In the genomic region with DNA sequence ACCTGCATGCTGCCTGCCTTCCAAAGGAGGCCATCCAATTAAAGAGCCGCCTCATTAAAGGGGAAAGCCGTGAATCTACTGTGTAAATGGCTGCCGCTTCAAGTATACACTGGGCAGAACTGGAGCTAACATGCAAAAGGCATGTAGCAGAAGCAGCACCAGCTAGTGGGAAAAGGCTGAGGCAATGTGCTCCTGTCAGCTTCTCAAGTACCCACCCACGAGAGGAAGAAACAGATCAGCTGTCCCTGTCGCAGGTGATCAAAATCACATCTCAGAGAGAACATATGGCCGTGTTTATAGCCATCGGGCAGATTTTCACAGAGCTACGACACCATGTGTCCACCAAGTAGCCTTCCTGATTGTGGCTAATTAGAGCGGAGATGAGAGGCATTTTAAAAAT, we compare ENCODE assay signal across 14 mouse cellular contexts.
A peak's percentile ranks its signal among the peaks of the same experiment; 100 is the strongest.
DNase-seq lines count a peak whose midpoint lies in the region; ATAC-seq lines count a peak whose summit lies in the region.
"Had no signal": no experiment of that assay in that cellular context is flagged by ENCODE, and none has a peak within 500 bp of the region (broad histone marks: within the 10 kb centered on the region; RNA-seq: fewer than 3 reads in every experiment).

No protein-coding gene starts in this region.

- no peak overlapping the region for H3K4me3 ChIP-seq in forebrain, embryonic 11.5 days (ENCODE audit: low read depth, low read length)
- H3K4me3 ChIP-seq in forebrain, embryonic 10.5 days = no peak overlapping the region
- no peak overlapping the region for H3K4me3 ChIP-seq in hindbrain, embryonic 16.5 days (ENCODE audit: low read length)
- H3K4me3 ChIP-seq: embryonic facial prominence, embryonic 12.5 days had no signal

- H3K9ac ChIP-seq in forebrain, embryonic 11.5 days (ENCODE audit: low read length) = no peak overlapping the region
- H3K9ac ChIP-seq in hindbrain, embryonic 16.5 days (ENCODE audit: low read depth, low read length) = no peak overlapping the region
- H3K9ac ChIP-seq: embryonic facial prominence, embryonic 12.5 days had no signal

- no peaks in the 10 kb centered on the region for H3K27me3 ChIP-seq in forebrain, embryonic 11.5 days (ENCODE audit: control insufficient read depth, insufficient read depth, low read length)
- no peaks in the 10 kb centered on the region for H3K27me3 ChIP-seq in forebrain, embryonic 10.5 days (ENCODE audit: poor library complexity, severe bottlenecking)
- no peaks in the 10 kb centered on the region for H3K27me3 ChIP-seq in hindbrain, embryonic 16.5 days (replicated peaks; ENCODE audit: control insufficient read depth, insufficient read depth, low read length)
- H3K27me3 ChIP-seq: embryonic facial prominence, embryonic 12.5 days had no signal

- no peaks in the 10 kb centered on the region for H3K9me3 ChIP-seq in forebrain, embryonic 11.5 days (ENCODE audit: control insufficient read depth, low read length)
- H3K9me3 ChIP-seq in forebrain, embryonic 10.5 days = no peaks in the 10 kb centered on the region
- no peaks in the 10 kb centered on the region for H3K9me3 ChIP-seq in hindbrain, embryonic 16.5 days (ENCODE audit: control insufficient read depth, low read length)
- H3K9me3 ChIP-seq: embryonic facial prominence, embryonic 12.5 days had no signal

- no peaks in the 10 kb centered on the region for H3K4me1 ChIP-seq in forebrain, embryonic 11.5 days (replicated peaks; ENCODE audit: control insufficient read depth, insufficient read depth, low read length)
- peaks cover 17% of the 10 kb centered on the region for H3K4me1 ChIP-seq in forebrain, embryonic 10.5 days
- no peaks in the 10 kb centered on the region; the same call in 1 of the 2 replicates for H3K4me1 ChIP-seq in hindbrain, embryonic 16.5 days (ENCODE audit: control insufficient read depth, insufficient read depth, low read depth, low read length)

- ATAC-seq in forebrain, embryonic 11.5 days (replicated peaks; ENCODE audit: low FRiP score) = peak; percentile 74
- ATAC-seq in hindbrain, embryonic 16.5 days = peak; percentile 77

- 78% methylated on average over 9 of the region's 9 CpGs for WGBS in forebrain, embryonic 11.5 days
- WGBS in forebrain, embryonic 10.5 days = 87% methylated on average over 9 of the region's 9 CpGs
- WGBS in hindbrain, embryonic 16.5 days = 62% methylated on average over 9 of the region's 9 CpGs

- no peak for DNase-seq in forebrain, embryonic 11.5 days (ENCODE audit: low spot score)
- DNase-seq in forebrain, embryonic 10.5 days (ENCODE audit: extremely low spot score, low spot score) = no peak
- peak; percentile 97 for DNase-seq in brain, adult 2 months (ENCODE audit: low read depth, low spot score)
- DNase-seq in cerebellum, postnatal 36 days = peak; percentile 65 to 67
- DNase-seq in heart, postnatal 4 days = no peak
- DNase-seq in Muller cell, postnatal 12 days (ENCODE audit: inconsistent ontology term) = no peak
- DNase-seq in adrenal gland, adult 8-10 months = no peak
- DNase-seq: adrenal gland, postnatal 14 days; gastrocnemius, postnatal 14 days; heart, postnatal 14 days; kidney, postnatal 10 days; lung, postnatal 36 days had no signal

- no peak overlapping the region for H3K27ac ChIP-seq in forebrain, embryonic 11.5 days (ENCODE audit: low read depth, low read length)
- H3K27ac ChIP-seq in forebrain, embryonic 10.5 days = no peak overlapping the region
- H3K27ac ChIP-seq in hindbrain, embryonic 16.5 days (ENCODE audit: low read depth, low read length) = no peak overlapping the region
- H3K27ac ChIP-seq: embryonic facial prominence, embryonic 12.5 days had no signal

- no peak overlapping the region for H3K4me2 ChIP-seq in forebrain, embryonic 11.5 days (ENCODE audit: low read depth, low read length, severe bottlenecking)
- no peak overlapping the region for H3K4me2 ChIP-seq in hindbrain, embryonic 16.5 days (ENCODE audit: low read length)
- H3K4me2 ChIP-seq: embryonic facial prominence, embryonic 12.5 days had no signal

- no peaks in the 10 kb centered on the region for H3K36me3 ChIP-seq in forebrain, embryonic 11.5 days (ENCODE audit: control insufficient read depth, insufficient read depth, low read length)
- no peaks in the 10 kb centered on the region for H3K36me3 ChIP-seq in forebrain, embryonic 10.5 days (replicated peaks)
- H3K36me3 ChIP-seq in hindbrain, embryonic 16.5 days (ENCODE audit: control insufficient read depth, insufficient read depth, low read length) = no peaks in the 10 kb centered on the region
- H3K36me3 ChIP-seq: embryonic facial prominence, embryonic 12.5 days had no signal

Comparison
In these comparisons a context has a peak if more than half of its experiments do, and no peak if none do; other contexts are left out.
1. DNase-seq: peak in brain, adult 2 months (single experiment) and cerebellum, postnatal 36 days (2 of 2); none in forebrain, embryonic 11.5 days (single experiment), forebrain, embryonic 10.5 days (single experiment), heart, postnatal 4 days (single experiment), Muller cell, postnatal 12 days (single experiment) and adrenal gland, adult 8-10 months (single experiment).